Mouse (Mus musculus) hindlimb bud, embryonic 11.5 days (tissue): ENCODE results near the gene Jkamp.
"Not testable (repeated sequence)": the region's sequence is repeated elsewhere in the genome, so short reads cannot be mapped to it uniquely, and the experiment has no call there.

Experiments
- DNase-seq: peaks from one replicate; pipeline ENCODE4 v3.0.0-alpha.2; 2012; ENCODE audit warnings: low read depth, low spot score; ENCODE audit errors: extremely low spot score

Jkamp gene

DNA sequence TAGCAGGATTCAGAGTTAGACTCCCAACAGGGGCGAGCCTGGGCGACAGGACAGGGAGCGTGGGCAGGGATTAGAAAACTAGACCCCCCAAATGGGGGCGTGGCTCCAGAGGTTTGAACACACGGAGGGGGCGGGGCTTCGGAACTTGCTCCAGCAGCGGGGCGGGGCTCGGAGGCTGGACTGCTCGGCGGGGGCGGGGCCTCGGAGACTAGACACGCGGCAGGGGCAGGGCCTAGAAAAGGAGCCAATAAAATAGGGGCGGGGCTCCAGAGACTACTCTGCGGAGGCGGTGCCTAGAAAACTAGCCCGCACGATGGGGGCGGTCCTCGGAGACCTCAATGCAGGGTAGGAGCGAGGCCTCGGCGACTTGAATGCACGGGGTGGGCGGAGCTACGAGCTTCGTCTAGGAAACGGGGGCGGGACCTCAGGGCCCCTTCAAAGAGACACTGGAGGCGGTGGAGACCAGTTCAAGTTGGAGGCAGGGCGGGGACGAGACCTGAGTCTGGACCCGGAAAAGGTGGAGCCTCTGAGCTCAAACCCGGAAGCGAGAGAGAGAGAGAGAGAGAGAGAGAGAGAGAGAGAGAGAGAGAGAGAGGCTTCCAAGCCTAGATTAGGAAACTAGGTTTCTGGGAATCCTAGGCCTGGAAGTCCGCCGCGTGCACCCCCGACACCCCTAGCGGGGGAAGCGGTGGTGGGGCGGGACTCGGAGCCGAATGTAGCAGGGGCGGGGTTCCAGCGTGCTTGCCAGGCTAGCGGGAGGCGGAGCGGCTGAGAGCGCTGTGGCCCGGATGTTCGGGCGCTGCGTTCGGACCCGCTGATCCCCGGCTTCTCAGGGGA is at the start of gene Jkamp, which contains the start of gene L3hypdh:
TSS of gene Jkamp (plus strand) at position 261 of the 837 bp plus-strand sequence.
TSS of gene L3hypdh (minus strand) at position 111 of the 837 bp plus-strand sequence.
- peak; percentile 91 for DNase-seq

DNA sequence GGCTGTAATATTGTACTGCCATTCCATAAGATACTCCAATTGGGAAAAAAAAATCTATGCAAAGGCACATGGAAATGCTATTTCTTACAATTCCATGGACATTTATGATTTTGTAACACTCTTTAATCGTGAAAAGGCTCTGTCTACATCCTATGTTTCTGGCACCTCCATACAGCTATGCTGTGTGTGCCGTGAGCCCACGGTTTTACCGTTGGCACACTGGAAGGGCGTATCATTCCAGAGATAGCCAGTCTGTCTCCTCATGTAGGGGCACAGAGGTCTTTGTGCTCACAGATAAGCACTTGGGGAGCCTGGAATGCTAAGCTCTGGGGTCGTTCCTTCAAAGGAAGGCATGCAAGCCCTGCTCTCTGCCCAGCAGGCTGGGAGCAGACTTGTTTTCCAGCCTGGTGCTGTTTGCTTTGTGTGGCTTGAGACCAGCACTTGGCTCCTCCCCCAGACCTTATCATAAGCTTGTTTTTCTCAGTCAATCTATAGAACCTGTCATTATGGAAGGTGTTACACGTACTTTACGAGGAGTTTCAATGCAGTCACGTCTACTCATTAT is 49.2 kb upstream of the Jkamp start:
- no peak for DNase-seq

DNA sequence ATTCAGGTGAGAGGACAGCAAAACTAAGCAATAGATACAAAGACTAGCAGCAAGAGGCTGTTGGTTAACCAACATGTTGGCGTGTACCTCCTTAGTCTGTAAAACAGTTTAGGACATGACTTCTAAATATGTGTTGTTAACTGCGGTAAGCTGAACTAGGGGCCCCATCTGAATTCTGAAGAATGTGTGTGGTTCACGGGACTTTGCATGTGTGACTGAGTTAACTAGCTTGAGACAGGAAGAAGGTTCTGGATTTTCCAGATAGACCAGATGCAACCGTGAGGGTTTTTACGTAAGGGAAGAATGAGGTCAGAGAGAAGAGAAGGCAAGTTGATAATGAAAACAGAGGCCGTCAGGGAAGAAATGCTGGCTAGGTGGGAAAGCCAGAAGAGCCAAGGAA is 48.3 kb upstream of the Jkamp start:
- DNase-seq, result no peak

DNA sequence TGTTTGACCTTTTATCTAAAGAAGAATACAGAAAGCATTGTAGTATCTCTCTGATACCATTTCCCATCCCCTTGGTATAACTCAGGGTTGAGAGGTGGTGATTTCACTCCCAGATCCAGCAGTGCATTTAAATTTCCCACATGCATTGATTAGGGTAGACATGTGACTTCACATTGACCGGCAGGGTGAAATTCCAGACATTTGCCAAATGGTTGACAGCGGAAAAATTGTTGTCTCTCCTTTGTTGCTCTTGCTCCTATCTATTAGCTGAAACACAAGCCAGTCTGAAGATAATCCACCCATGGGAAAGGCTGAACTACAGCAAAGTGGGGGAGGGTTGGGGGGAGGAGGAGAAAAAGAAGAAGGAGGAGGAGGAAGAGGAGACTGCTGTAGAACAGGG is 46.5 kb upstream of the Jkamp start:
- DNase-seq, result no peak

DNA sequence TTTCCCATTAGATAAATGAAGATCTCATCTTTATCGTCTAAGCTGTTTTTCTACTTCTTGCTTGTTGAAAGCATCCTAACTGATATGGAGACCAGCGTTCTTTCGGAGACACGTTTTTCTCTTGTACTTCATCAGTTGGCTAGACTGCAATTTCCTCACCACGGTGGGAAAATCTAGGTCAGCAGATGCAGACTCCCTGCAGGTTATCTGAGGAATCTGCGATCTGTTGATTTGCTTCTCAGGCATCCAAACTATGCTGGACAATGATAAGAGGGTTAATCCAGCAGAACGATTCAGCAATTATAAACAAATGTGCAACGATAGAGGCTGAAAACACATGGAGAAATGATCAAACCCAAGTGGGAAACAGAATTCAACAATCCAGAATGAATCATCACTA is 45.9 kb upstream of the Jkamp start:
- no peak for DNase-seq

DNA sequence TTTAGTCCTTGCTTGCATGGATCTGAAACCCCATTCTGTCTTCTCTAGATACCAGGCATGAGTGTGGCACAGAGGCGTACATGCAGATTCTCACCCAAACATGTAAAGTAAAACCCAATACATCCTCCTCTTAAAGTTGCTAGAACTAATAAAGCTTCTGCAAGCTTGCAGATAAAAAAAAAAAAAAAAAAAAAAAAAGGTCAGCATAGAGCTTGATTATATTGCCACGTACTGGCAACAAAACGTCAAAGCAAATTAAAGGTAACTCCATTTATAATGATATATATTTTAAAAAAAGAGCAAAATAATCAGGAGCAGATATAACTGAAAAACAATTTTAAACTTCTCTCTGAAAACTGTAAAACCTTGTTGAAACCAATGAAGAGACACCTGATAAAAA is 44.2 kb upstream of the Jkamp start:
- no peak for DNase-seq

DNA sequence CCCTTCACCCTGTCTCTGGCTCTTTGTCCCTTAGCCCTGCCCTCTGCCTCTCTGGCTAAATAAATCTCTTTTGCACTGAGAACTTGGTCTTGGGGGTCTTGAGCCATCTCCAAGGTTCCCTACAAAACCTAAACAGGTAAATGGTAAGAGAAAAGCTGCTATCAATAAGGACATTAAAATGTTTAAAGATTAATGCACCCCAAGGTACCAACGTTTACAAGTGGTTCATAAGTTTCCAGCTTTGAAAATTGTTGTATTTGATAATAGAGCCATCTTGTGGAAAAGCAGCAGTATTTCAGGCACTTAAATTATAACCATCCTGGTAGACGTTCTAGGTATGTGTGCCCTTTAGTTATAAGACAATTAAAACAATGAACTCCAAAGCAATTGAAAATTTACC is 37.9 kb upstream of the Jkamp start:
- no peak for DNase-seq

DNA sequence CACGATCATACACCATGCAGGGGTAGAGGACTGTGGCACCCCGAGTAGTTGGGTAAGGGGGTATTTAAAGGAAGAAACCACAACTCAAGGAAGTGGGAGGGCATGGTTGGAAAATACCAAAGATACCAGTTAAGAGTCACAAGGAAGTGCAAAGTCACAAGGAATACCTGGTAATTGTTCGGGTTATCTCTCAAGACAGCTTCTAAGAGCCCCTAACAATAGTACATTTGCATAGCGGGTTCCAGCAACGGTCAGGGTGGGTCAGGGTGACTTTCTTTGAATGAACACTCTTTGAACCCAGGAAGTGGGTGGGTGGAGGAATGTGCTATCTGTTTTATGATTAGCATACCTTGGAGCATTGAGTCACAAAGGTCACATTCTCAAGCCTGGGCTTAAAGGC is 35.2 kb upstream of the Jkamp start:
- not testable (repeated sequence) for DNase-seq

DNA sequence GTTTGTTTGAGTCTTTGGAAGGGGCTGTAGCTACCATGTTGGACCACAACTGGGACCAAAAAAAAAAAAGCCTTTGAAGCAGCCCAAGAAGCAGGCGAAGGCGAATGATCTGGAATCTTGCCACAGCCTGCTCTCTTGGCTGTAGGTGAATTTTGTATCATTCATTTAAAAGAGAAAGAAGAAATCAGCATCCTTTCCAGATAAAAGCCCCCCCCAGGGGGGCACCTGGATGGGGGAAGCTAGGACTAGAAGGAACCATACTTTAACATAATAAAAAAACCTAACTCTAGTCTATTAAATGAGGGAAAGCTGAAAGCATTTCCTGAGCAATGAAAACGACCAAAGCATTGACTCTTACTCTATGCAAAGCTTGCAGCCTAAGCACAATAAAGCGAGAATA is 34.6 kb upstream of the Jkamp start:
- DNase-seq, result no peak

DNA sequence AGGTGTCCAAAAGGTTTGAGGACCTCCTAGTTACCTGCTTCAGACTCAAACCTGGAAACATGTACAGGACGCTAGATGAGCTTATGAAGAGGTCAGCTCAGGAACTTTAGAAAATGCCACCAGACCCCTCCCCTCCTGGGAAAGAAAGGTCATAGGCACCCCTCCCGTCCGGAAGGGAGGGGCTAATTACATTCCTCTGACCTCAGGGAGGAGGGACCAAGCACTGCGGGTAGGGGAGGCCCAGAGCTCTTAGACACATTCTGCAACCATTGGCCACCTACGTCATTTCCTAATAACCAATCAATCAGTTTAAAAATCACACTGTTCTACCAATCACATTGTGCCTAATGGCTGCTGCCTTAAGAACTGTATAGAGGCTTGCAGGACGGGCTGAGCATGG is 32.8 kb upstream of the Jkamp start:
- DNase-seq, result no peak

DNA sequence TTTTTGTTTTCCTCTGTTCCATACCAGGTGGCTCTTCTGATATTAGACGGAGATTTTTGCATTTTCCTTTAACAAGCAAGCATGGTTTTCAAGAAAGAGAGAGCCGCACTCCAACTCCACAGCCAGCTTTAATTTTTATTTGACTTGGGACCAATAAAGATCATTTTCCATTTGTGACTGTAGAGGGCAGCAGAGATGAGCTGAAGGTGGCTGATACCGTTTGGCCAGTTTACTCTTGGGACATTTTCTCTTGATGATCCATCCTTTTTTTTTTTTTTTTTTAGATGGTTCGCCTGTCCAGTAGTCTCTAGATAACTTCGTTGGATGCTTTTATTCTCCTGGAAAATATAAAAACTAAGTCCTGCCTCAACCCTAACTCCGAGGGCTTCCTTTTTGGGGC is 32.1 kb upstream of the Jkamp start:
- DNase-seq, result no peak

DNA sequence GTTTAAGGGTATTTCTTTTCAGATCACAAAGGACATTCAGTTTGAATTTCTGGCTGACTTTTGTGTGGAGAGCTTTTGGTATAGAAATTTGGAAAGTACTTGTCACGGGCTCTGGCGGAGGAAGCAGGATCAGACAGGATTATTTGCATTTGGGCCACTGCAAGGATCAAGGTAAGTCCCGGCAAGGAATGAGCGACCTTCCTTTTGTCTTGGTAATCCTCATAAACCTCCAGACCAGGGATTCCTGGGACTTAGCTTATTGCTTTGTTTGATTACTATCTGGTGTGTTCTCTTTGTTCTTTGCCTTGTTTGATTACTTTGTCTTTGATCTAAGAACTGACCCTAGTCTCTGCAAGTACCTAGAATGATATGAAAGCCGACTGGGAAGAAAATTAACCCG is 31.5 kb upstream of the Jkamp start:
- no peak for DNase-seq

DNA sequence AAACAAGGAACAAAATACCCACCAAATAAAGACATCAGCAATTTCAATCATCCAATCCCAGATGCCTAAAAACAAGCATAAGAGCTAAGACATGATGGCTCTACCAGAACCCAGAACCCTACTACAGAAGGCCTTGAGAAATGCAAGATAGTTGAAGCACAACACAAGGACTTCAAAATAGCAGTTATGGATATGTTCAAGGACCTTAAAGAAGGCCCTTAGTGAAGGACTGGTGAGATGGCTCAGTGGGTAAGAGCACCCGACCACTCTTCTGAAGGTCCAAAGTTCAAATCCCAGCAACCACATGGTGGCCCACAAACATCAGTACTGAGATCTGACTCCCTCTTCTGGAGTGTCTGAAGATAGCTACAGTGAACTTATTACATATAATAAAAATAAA is 27.6 kb upstream of the Jkamp start:
- no peak for DNase-seq

DNA sequence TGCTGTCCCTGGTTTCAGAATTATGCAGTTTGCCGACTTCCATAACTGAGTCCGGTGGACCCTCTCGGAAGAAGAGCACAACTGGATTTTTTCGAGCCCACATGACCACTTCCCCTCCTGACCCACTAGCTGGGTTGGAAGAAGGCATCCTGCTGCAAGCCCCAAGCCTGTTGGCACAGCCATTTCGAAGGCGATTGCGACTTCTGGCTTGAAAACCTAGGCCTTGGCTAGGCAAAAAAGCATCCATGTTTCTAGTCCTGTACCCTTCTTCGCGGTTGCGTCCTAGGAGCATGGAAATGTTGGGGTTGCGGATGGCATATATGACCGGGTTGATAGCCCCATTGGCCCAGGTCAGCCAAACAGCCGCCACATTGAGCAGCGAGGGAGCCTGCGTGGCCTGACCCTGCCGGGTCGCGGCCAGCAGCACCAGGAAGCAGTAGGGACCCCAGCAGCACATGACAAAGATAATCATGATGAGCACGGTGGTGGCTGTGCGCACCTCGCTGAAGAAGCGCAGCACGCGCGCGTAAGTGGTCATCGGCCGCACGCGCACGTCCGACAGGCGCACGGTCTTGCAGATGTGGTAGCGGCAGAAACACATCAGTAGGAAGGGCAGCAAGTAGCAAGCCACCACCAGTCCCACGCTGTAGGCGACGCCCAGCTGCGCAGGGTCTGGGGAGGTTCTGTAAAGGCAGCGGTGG is 15.6 kb upstream of the Jkamp start:
- no peak for DNase-seq

DNA sequence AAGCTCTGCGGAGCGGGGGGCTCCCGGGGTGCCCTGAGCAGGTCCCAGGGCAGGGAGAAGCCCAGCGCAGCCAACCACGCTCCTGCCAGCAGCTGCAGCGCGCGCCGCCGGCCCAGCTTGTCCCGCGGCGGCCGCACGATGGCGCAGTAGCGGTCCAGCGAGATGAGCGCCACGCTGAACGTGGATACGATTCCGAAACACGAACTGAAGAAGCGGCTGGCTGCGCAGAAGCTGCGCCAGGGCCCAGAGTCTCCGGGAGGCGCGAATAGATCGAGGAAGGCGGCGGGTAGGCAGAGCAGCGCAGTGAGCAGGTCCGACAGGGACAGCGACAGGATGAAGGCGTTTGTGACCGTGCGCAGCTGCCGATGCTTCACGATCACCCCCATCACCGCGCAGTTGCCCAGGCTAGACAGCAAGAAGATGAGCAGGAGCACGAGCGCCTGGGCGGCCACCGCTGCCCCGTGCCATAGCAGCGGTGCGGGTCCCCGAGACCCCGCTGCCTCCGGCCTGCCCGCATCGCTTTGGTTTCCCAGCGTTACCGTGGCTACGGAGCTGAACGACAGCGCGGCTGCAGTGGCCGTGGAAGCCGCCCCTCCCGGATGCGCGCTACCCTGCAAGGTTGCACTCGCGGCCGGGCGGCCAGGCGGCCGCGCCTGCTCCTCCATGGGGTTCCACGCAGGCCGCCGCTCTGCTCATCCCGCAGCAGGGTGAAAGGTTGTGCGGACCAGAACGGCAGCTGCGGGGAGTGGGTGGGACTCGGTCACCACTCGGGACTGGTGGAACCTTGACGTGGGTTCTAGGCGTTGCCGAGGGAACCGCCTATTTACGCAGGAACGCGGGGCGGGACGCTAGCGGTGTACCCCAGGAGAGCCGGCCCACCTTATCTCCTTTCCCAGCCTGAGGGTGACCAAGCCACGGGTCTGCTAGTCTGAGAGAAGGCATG is 14.8 kb upstream of the Jkamp start, which contains the start of gene Gpr135:
TSS of gene Gpr135 (minus strand) at position 799 of the 943 bp plus-strand sequence.
- no peak for DNase-seq

DNA sequence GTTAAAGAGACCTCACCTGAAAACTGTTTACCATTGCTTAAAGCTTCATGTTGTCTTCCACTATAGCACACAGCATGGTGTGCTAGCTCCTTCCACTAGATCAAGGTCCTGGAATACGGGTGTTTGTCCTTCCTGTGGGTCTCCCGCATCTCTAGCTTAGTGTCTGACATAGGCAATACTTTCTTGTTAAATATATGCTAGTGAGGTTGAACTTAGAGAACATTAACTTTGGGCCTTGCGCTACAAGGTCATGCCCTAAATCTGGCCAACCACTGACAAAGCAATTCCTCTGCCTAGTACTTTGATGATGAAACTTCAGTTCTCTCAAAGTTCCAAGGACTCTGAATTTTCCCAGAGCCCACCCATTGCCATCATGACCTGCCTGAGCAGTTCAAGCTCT is 7.1 kb upstream of the Jkamp start:
- DNase-seq, result no peak

DNA sequence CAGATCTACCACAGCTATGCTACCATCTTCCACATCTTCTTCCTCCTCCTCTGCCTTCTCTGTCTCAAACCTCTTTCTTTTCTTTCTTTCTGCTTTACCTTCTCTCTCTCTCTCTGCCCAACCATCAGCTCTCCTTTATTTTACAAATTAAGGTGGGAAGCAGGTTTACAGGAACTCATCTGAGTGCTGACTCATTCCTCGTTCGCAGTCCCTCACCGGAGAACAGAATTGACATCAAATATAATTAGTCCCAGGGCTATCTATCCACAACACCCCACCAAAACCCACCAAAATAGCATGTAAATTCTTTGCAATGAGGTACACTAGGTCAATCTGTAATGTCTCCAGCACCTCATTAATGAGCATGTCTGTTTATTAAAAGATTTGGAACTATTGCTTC is 3.4 kb upstream of the Jkamp start:
- no peak for DNase-seq

DNA sequence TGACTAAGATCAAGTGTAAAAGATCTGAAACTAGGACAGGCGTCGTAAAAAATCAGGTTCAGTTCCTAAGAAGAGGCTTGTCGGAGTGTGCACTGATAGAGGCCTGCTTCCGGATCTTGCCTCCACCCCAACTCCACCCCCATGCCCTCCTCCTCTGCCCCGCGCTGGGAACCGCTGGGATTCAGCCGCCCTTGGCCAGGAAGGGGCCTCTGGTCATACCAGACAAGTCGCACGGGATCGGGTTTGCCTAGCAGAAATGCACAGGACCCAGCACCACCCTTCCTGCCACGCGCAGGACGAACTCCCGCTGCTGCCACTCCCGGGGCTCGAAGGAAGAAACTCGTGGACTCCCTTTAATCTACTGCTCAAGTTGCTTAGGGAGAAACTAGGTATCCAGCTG is 3.0 kb upstream of the Jkamp start:
- no peak for DNase-seq

DNA sequence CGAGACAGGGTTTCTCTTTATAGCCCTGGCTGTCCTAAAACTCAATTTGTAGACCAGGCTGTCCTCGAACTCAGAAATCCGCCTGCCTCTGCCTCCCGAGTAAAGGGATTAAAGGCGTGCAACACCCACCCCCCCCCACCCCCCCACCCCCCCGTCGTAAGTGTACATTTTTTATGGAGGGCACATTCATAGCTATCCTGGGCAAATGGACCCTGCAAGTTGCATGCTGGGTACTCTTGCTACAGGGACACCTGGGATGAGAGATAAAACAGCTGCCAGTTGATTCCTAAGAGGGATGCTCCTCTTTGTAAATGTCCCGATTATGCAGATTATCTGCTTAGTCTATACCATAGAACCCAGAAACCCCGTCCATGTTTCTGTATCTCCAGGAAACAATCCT is 2.1 kb upstream of the Jkamp start:
- no peak for DNase-seq

DNA sequence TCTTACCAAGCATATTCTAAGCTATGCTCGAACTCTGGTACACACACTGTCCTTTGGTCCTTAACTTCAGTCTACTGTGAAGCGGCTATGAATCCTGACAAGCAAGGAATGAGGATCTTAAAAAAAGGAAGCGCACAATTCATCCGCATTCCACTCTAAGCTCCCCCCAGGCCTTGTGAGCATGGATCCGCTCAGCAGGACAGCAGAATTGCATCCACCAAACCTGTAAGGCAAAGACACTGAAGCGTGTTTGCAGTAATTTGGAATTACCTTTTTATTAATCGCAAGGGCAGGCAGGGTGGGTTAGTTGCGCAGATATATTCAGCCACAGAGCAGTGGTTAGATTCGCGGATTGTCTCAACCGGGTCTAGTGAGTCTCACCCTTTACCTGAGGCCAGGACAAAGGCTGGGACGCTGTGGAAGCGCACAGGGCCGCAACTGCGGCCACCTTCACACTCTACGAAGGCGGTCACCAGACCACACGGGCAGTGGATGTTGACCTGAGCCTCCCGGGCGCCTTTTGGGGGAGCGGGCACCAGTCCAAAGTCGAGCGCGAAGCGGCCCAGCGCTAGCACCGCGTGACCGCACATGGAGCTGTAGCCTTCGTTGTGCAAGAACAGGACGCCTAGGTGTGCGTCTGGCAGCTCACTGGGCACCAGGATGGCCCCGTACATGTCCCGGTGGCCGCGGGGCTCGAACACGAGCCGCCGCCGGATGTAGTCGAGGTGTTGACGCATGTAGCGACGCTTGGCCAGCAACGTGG is 947 bp upstream of the Jkamp start:
- DNase-seq, result no peak
